15 mouse cellular contexts compared by ENCODE assay signal in genomic region chr6:101211361-101211841, GRCm38 (mm10).
DNase-seq lines count a peak whose midpoint lies in the region; ATAC-seq and TF ChIP-seq lines count a peak whose summit lies in the region.
"Had no signal": no experiment of that assay in that cellular context is flagged by ENCODE, and none has a peak within 500 bp of the region (broad histone marks: within the 10 kb centered on the region; RNA-seq: fewer than 3 reads in every experiment).

No protein-coding gene starts in this region.

- no peak for TF ChIP-seq CTCF in forebrain, postnatal 0 days (IDR thresholded peaks at IDR 0.05; ENCODE audit: low read depth)
- TF ChIP-seq CTCF in heart, adult 2 months (IDR thresholded peaks at IDR 0.05) = no peak

- H3K9me3 ChIP-seq in embryonic facial prominence, embryonic 15.5 days (replicated peaks) = no peaks in the 10 kb centered on the region
- H3K9me3 ChIP-seq in embryonic facial prominence, embryonic 10.5 days = no peaks in the 10 kb centered on the region
- H3K9me3 ChIP-seq in forebrain, postnatal 0 days (ENCODE audit: low read length) = no peaks in the 10 kb centered on the region
- H3K9me3 ChIP-seq: heart, embryonic 12.5 days had no signal

- 72% methylated on average over 8 of the region's 8 CpGs for WGBS in embryonic facial prominence, embryonic 15.5 days
- WGBS in embryonic facial prominence, embryonic 10.5 days = 93% methylated on average over 8 of the region's 8 CpGs
- WGBS in forebrain, postnatal 0 days = 30% methylated on average over 8 of the region's 8 CpGs
- WGBS in heart, adult 2 months = 61% methylated on average over 8 of the region's 8 CpGs

- 0 out of 2 replicates have a peak, but pooled peaks cover 14% of the 10 kb centered on the region for H3K4me1 ChIP-seq in embryonic facial prominence, embryonic 15.5 days
- peaks cover 3% of the 10 kb centered on the region; the same call in 1 of the 2 replicates for H3K4me1 ChIP-seq in embryonic facial prominence, embryonic 10.5 days
- H3K4me1 ChIP-seq in forebrain, postnatal 0 days (ENCODE audit: insufficient read depth) = 0 out of 2 replicates have a peak, but pooled peaks cover 10% of the 10 kb centered on the region
- H3K4me1 ChIP-seq in heart, adult 2 months (ENCODE audit: control insufficient read depth, insufficient read depth, low read length) = no peaks in the 10 kb centered on the region

- no peak for TF ChIP-seq POLR2A in heart, adult 2 months (IDR thresholded peaks at IDR 0.05; ENCODE audit: insufficient read depth, low read depth, low read length)

- ATAC-seq in embryonic facial prominence, embryonic 15.5 days (ENCODE audit: insufficient number of reproducible peaks, low FRiP score, low TSS enrichment, low read depth) = no peak
- peak; percentile 77 for ATAC-seq in forebrain, postnatal 0 days

- no peak for TF ChIP-seq EP300 in heart, adult 2 months (IDR thresholded peaks at IDR 0.05; ENCODE audit: insufficient read depth, low read depth, low read length)

- no peak overlapping the region for H3K9ac ChIP-seq in embryonic facial prominence, embryonic 15.5 days
- H3K9ac ChIP-seq in forebrain, postnatal 0 days = no peak overlapping the region
- no peak overlapping the region for H3K9ac ChIP-seq in heart, adult 2 months (ENCODE audit: low read depth, low read length)
- H3K9ac ChIP-seq: heart, embryonic 12.5 days had no signal

- intact Hi-C loops in heart, adult 2 months (cut with DNase I) = no loop called here

- DNase-seq in embryonic facial prominence, embryonic 10.5 days (ENCODE audit: low spot score) = no peak
- peak; percentile 49 to 57 for DNase-seq in layer of hippocampus, postnatal 10 days (ENCODE audit: low spot score in 2 of 2)
- no peak for DNase-seq in layer of hippocampus, adult 18-20 months (ENCODE audit: low spot score in 2 of 2)
- DNase-seq in brain, adult 2 months (ENCODE audit: low read depth, low spot score) = peak; percentile 33
- peak; percentile 82 for DNase-seq in forebrain, postnatal 0 days
- DNase-seq in liver = no peak
- no peak for DNase-seq in heart, adult 2 months
- DNase-seq: adrenal gland, adult 8-10 months; gastrocnemius, postnatal 10 days; heart, postnatal 4 days; kidney, adult 8-10 months; lung, postnatal 36 days; right cerebral cortex, postnatal 14 days had no signal

- H3K79me2 ChIP-seq in heart, adult 2 months (replicated peaks; ENCODE audit: control insufficient read depth, insufficient read depth, low read length) = no peaks in the 10 kb centered on the region

- H3K4me3 ChIP-seq in embryonic facial prominence, embryonic 15.5 days (replicated peaks) = no peak overlapping the region
- no peak overlapping the region for H3K4me3 ChIP-seq in embryonic facial prominence, embryonic 10.5 days
- H3K4me3 ChIP-seq in forebrain, postnatal 0 days (ENCODE audit: low read depth, low read length) = no peak overlapping the region
- H3K4me3 ChIP-seq in heart, adult 2 months = no peak overlapping the region
- H3K4me3 ChIP-seq: heart, embryonic 12.5 days had no signal

- H3K27me3 ChIP-seq in embryonic facial prominence, embryonic 15.5 days = no peaks in the 10 kb centered on the region
- no peaks in the 10 kb centered on the region for H3K27me3 ChIP-seq in embryonic facial prominence, embryonic 10.5 days (replicated peaks; ENCODE audit: low read depth, poor library complexity, severe bottlenecking)
- H3K27me3 ChIP-seq in forebrain, postnatal 0 days (ENCODE audit: insufficient read depth, low read length) = no peaks in the 10 kb centered on the region
- no peaks in the 10 kb centered on the region for H3K27me3 ChIP-seq in heart, adult 2 months (ENCODE audit: control insufficient read depth, insufficient read depth, low read length)
- H3K27me3 ChIP-seq: heart, embryonic 12.5 days had no signal

- 0 out of 2 replicates have a peak overlapping the region, but pooled peaks have one; percentile 51 for H3K27ac ChIP-seq in embryonic facial prominence, embryonic 15.5 days (replicated peaks)
- no peak overlapping the region for H3K27ac ChIP-seq in embryonic facial prominence, embryonic 10.5 days (replicated peaks)
- peak overlapping the region; percentile 35; the same call in 1 of the 2 replicates for H3K27ac ChIP-seq in forebrain, postnatal 0 days (ENCODE audit: low read depth, low read length)
- H3K27ac ChIP-seq in heart, adult 2 months = no peak overlapping the region

- no peak overlapping the region for H3K4me2 ChIP-seq in embryonic facial prominence, embryonic 15.5 days (replicated peaks)
- no peak overlapping the region for H3K4me2 ChIP-seq in forebrain, postnatal 0 days (ENCODE audit: low read depth)
- H3K4me2 ChIP-seq: heart, embryonic 12.5 days had no signal

- no peaks in the 10 kb centered on the region for H3K36me3 ChIP-seq in embryonic facial prominence, embryonic 15.5 days
- no peaks in the 10 kb centered on the region for H3K36me3 ChIP-seq in embryonic facial prominence, embryonic 10.5 days (replicated peaks)
- no peaks in the 10 kb centered on the region for H3K36me3 ChIP-seq in forebrain, postnatal 0 days (ENCODE audit: insufficient read depth)
- no peaks in the 10 kb centered on the region for H3K36me3 ChIP-seq in heart, adult 2 months (ENCODE audit: control insufficient read depth, insufficient read depth, low read length)
- H3K36me3 ChIP-seq: heart, embryonic 12.5 days had no signal

Comparison
In these comparisons a context has a peak if more than half of its experiments do, and no peak if none do; other contexts are left out.
1. H3K27ac ChIP-seq: peak in embryonic facial prominence, embryonic 15.5 days (single experiment) and forebrain, postnatal 0 days (single experiment); none in embryonic facial prominence, embryonic 10.5 days (single experiment) and heart, adult 2 months (single experiment).
2. DNase-seq: peak in layer of hippocampus, postnatal 10 days (2 of 2), brain, adult 2 months (single experiment) and forebrain, postnatal 0 days (single experiment); none in embryonic facial prominence, embryonic 10.5 days (single experiment), layer of hippocampus, adult 18-20 months (0 of 2), liver (single experiment) and heart, adult 2 months (0 of 2).